Mouse (Mus musculus): Measurements from ENCODE around the gene Smpd2.
A peak's percentile ranks its signal among the peaks of the same experiment; 100 is the strongest.

DNA sequence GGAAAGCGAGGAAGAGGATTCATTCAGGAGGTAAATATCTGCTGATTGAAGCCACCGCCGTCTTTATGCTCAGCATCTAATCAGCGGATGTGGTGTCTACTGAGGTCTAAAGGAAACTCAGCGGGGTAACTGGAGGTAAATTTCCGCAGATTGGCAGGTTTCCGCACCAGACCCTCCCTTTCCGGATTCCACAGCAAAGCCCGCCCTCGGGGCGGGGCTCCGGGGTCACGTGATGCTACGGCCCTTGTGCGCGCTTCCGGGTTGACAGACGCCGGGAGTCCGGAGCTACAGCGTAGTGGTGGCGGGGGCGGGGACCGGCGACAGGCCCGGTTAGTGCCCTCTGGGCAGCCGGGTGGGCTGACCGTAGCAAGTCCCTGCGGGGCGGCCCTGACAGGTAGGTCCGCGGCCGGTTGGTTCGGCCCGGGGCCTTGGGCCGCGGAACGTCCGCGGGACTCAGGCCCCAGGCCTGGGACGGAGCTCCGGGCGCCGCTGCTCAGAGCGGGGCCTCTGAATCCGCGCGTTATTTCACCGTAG, 40.0 kb downstream of the Smpd2 start, which contains the start of gene Zbtb24:
- TF ChIP-seq POLR2A (IDR thresholded peaks at IDR 0.05; ENCODE audit: low read depth, low read length) (peak; percentile 98), GABPA (IDR thresholded peaks at IDR 0.05; ENCODE audit: insufficient replicate concordance, low read depth, low read length) (no peak)

All from CH12.LX (cell line).